Mouse (Mus musculus) bone marrow, adult 2 months (tissue): ENCODE results near the gene Ttc16.

ENCODE experiments used
- CTCF ChIP-seq: fragments of 200-500 bp; IDR thresholded peaks from 2 replicates; pipeline ENCODE4 v1.5.1; 2011; ENCODE audit warnings: low read length, control low read depth; ENCODE audit not compliant: control insufficient read depth, insufficient read depth
- POLR2A ChIP-seq: fragments of 200-500 bp; IDR thresholded peaks from 2 replicates; pipeline ENCODE4 v1.6.1; 2011; ENCODE audit warnings: low read depth, mild to moderate bottlenecking, control low read depth, low read length, borderline replicate concordance; ENCODE audit not compliant: control insufficient read depth

- TF ChIP-seq CTCF, result no peak
- no peak for TF ChIP-seq POLR2A
These were observed 33.6 kb upstream of the Ttc16 start for GRCm38 (mm10) chr2:32808816-32809566.
